Mouse (Mus musculus) limb, embryonic 14.5 days (tissue): ENCODE results near the gene Prdx2. TPM values are rescaled to one million over a fixed set of nuclear protein-coding genes. Genes with fewer than 3 reads are reported as not detected.
A peak's percentile ranks its signal among the peaks of the same experiment; 100 is the strongest.

Experiments
- ATAC-seq: fragments of 200-750 bp; cut with Nextera tagmentation; 2 replicates; pipeline ENCODE4 v1.8.0; 2017; ENCODE audit warnings: low read depth, moderate number of reproducible peaks, moderate TSS enrichment; ENCODE audit not compliant: low FRiP score
- DNase-seq: peaks from one replicate; pipeline ENCODE4 v3.0.0-alpha.2; 2015; ENCODE audit warnings: low spot score
- H3K27ac ChIP-seq: fragments of 300-500 bp; sonication (generic); replicated peaks from 2 replicates; pipeline ENCODE4 v1.5.1; 2014; ENCODE audit warnings: low read depth, mild to moderate bottlenecking, low read length, moderate library complexity, mixed read lengths
- H3K27me3 ChIP-seq: fragments of 300-500 bp; sonication (generic); 2 replicates; pipeline ENCODE4 v1.6.1; 2014; ENCODE audit warnings: low read length, mixed read lengths; ENCODE audit not compliant: control insufficient read depth, insufficient read depth
- H3K36me3 ChIP-seq: fragments of 300-500 bp; sonication (generic); 2 replicates; pipeline ENCODE4 v1.6.1; 2014; ENCODE audit warnings: mild to moderate bottlenecking, low read length, moderate library complexity, mixed read lengths; ENCODE audit not compliant: control insufficient read depth, insufficient read depth
- H3K4me1 ChIP-seq: fragments of 300-500 bp; sonication (generic); 2 replicates; pipeline ENCODE4 v1.6.1; 2014; ENCODE audit warnings: antibody characterized with exemption, low read length, mixed read lengths; ENCODE audit not compliant: control insufficient read depth, insufficient read depth
- H3K4me2 ChIP-seq: fragments of 300-500 bp; sonication (generic); replicated peaks from 2 replicates; pipeline ENCODE4 v1.6.1; 2014; ENCODE audit warnings: low read depth, mild to moderate bottlenecking, low read length, moderate library complexity; ENCODE audit not compliant: severe bottlenecking
- H3K4me3 ChIP-seq: fragments of 300-500 bp; sonication (generic); replicated peaks from 2 replicates; pipeline ENCODE4 v1.5.1; 2014; ENCODE audit warnings: low read length
- H3K9ac ChIP-seq: fragments of 300-500 bp; sonication (generic); 2 replicates; pipeline ENCODE4 v1.6.1; 2014; ENCODE audit warnings: mild to moderate bottlenecking, low read depth, low read length, moderate library complexity; ENCODE audit not compliant: severe bottlenecking
- H3K9me3 ChIP-seq: fragments of 300-500 bp; sonication (generic); 2 replicates; pipeline ENCODE4 v1.6.1; 2016; ENCODE audit warnings: low read length; ENCODE audit not compliant: control insufficient read depth
- POLR2A ChIP-seq: fragments of 200-500 bp; IDR thresholded peaks from 2 replicates; pipeline ENCODE4 v1.8.0; 2012; ENCODE audit warnings: inconsistent platforms, mild to moderate bottlenecking, moderate library complexity, borderline replicate concordance; ENCODE audit not compliant: insufficient read depth, insufficient read length; ENCODE audit errors: extremely low read depth
- WGBS: fragments of 180-500 bp; shearing (Covaris S2); extraction: QIAGEN DNeasy Blood & Tissue Kit; methylation state at CpG from one replicate; pipeline ENCODE4 v1.1.7; 2014; 5-methylcytosine and 5-hydroxymethylcytosine counted together
- polyA plus RNA-seq, 2 experiments: library from polyadenylated mRNA; depleted of rRNA in 1 of 2; stranded (reverse) in 1 of 2; unstranded in 1 of 2; fragments of >200 nt; fragmentation: Nextera tagmentation in 1 of 2; extraction: Ambion mirVana in 1 of 2; gene quantifications; 2 replicates each; pipeline versions ENCODE4 v1.2.1 to v1.2.3; 2012 to 2014

The Prdx2 gene
- polyA plus RNA-seq (2012; rRNA removed) (387 and 405 TPM in 2 replicates), polyA plus RNA-seq (2014; fragmentation: Nextera tagmentation; extraction: Ambion mirVana) (839 and 877 TPM in 2 replicates)

DNA sequence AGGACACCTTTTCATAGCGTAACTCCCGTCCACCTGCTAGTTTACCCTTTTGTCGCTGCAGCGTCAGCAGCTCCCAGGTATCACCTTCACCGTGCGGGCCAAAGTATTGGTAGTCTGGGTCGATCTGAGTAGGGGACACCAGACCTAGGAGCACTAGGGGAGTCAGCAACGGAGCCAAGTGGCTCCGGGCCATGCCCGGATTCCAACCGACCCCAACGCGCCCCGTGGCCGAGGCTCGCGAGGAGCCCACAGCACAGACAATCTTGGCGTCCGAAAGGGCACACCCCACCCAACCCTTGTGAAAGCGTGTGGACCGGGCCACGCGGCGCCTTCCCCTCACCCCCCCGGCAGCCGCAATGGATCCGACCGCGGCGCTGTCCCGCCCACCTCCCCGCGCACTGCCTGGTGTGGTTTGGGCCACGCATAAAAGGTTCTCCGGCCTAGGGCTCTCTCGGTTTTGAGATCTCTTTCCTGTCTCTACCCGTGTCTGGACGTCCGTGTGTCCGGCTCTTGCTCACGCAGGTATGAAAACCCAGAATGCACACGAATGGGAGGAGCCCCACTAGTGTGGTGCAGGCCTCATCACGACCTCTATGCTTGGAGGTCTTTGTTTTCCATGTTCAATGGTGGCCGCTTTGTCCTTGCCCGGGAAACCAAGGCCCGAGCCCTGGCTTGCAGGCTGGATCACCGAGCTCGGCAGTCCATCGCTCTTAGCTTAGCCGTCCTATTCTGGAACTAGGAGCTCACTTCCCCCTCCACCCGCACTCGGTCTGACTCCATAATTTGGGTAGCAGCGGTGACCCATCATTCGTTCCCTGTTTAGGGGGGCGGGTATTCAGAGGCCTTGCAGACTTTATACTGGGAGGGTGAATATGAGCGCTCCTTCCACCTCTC, at the start of gene Prdx2, which contains the start of the genes Gm49661 and Rnaseh2a:
Gene Prdx2, plus strand, starts transcription at position 347 of the 894 bp plus-strand sequence.
Gene Gm49661, minus strand, starts transcription at position 193 of the 894 bp plus-strand sequence.
Gene Rnaseh2a, minus strand, starts transcription at position 527 of the 894 bp plus-strand sequence.
- 1% methylated on average over 56 of the region's 56 CpGs for WGBS
- Histone ChIP-seq H3K9me3 (no peaks in the 10 kb centered on the region), H3K4me3 (peak within 1 kb of the TSS; percentile 76), H3K27ac (peak within 1 kb of the TSS; percentile 80), H3K4me1 (peaks cover 27% of the 10 kb centered on the region), H3K36me3 (peaks cover 36% of the 10 kb centered on the region), H3K4me2 (peak within 1 kb of the TSS; percentile 85), H3K27me3 (no peaks in the 10 kb centered on the region), H3K9ac (peak within 1 kb of the TSS; percentile 91)
- DNase-seq: peak; percentile 66
- peak; percentile 40; the same call in 1 of the 2 replicates for TF ChIP-seq POLR2A
- peak; percentile 82 for ATAC-seq

DNA sequence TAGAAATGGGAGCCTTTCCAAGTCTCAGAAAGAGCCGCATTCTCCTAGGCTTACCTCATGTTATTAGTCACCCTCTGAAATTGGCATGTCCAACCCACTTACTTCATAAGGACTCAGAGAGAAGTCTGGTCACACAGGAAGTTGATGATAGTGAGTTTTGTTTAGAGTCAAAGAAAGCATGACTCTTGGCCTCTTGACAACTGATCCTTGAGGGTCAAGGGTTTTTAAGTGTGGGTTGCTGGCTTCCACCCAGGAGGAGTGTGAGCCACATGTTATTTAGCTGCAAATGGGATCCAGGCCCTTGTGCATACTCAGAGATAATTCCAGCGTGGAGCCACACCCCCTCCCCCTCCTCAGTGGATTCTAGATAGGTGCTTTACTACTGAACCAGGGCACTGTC, 47.8 kb upstream of the Prdx2 start:
- no peak overlapping the region for H3K4me2 ChIP-seq
- H3K36me3 ChIP-seq: no peaks in the 10 kb centered on the region
- H3K9me3 ChIP-seq: no peaks in the 10 kb centered on the region
- 64% methylated on average over 2 of the region's 2 CpGs for WGBS
- DNase-seq (no peak), ATAC-seq (no peak)
- H3K4me3 ChIP-seq: no peak overlapping the region
- H3K27ac ChIP-seq: no peak overlapping the region
- H3K27me3 ChIP-seq: no peaks in the 10 kb centered on the region; the same call in 1 of the 2 replicates
- TF ChIP-seq POLR2A: no peak
- no peak overlapping the region for H3K9ac ChIP-seq
- H3K4me1 ChIP-seq: no peaks in the 10 kb centered on the region

DNA sequence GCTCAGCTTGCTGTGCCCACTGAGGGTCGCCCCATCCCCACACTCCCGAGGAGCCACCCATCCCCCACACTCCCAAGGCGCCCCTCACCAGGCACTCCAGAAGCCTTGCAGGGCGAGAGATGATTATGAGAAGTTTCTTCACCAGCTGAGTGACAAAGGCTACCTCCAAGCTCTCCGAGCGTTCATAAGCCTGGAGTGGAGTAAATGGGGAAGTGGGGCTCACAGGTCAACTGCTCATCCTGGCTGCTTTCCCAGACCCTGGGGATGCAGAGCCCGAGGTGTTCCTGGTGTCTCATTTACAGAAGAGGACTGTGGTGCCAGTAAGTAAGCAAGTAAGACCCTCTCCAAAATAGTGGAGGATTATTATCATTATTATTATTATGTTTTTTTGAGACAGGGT, 43.8 kb upstream of the Prdx2 start:
- WGBS: 74% methylated on average over 7 of the region's 7 CpGs

DNA sequence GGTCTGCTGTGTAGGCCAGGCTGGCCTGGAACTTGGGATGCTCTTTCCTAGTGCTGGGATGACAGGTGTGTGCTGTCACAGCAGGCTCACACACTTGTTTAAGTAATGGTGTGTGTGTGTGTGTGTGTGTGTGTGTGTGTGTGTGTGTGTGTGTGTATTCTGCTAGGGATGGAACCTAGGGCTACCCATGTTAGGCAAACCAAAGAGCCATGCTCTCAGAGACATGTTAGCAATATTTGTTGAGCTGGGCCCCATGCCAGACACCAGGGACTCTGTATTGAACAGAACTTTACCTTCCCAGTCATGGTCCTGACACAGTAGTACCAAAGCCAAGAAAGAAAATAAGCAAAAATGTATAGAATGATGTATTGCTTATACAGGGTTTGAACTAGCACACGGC, 41.9 kb upstream of the Prdx2 start:
- Histone ChIP-seq H3K27ac (no peak overlapping the region), H3K4me1 (no peaks in the 10 kb centered on the region), H3K36me3 (no peaks in the 10 kb centered on the region), H3K4me3 (no peak overlapping the region), H3K4me2 (no peak overlapping the region), H3K9ac (no peak overlapping the region), H3K27me3 (peaks cover 21% of the 10 kb centered on the region), H3K9me3 (no peaks in the 10 kb centered on the region)
- 83% methylated on average over 1 of the region's 1 CpGs for WGBS
- no peak for TF ChIP-seq POLR2A
- DNase-seq: no peak
- ATAC-seq: no peak

More for the DNA sequence above, 43.8 kb upstream of the Prdx2 start:
- ATAC-seq (no peak), DNase-seq (no peak)
- Histone ChIP-seq H3K9me3 (no peaks in the 10 kb centered on the region), H3K4me1 (no peaks in the 10 kb centered on the region), H3K4me2 (no peak overlapping the region), H3K4me3 (no peak overlapping the region), H3K36me3 (no peaks in the 10 kb centered on the region), H3K27me3 (peaks cover 17% of the 10 kb centered on the region), H3K9ac (no peak overlapping the region), H3K27ac (no peak overlapping the region)
- TF ChIP-seq POLR2A: no peak

DNA sequence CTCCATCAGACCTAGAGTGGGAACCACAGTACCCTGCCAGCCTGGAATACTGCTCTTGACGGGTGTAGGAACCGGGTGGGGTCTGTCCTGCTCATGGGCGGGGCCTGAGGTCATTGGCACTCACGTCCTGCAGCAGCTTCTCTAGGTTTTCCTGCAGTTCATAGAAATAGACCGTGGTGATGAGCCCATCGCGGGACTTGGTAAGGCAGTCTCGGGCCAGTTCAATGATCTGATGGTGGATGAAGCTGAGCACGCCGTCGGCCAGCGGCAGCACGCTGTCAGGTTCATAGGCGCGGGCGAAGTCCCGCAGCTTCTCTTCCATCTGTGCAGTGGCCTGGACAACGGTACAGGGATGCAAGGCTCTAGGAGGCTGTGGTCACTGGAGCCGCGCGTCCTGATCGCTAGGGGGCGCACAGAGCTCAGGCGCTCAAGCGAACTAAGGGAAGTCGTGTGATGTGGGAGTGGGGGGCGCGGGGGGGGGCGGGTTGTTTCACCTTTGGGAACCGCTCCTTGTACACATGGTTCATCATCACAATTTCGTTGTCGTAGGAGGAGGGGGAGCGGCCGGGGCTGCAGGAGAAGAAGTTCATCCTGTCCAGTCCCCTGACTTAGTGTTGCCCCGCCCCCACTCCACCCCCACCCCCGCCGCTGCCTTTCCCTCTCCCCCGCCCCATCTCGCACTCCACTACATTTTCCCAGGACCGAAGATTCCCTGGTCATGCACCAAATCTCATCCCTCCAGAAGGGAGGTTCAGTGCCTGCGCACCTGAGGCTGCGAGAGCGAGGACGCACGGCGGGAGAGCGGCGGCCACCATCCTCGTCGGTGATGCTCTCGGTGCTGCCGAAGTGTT, 40.7 kb upstream of the Prdx2 start:
- H3K4me1 ChIP-seq: no peaks in the 10 kb centered on the region
- TF ChIP-seq POLR2A: no peak
- H3K27ac ChIP-seq: no peak overlapping the region
- peak; percentile 82 for ATAC-seq
- peak overlapping the region; percentile 28; the same call in 1 of the 2 replicates for H3K9ac ChIP-seq
- H3K36me3 ChIP-seq: no peaks in the 10 kb centered on the region
- no peaks in the 10 kb centered on the region for H3K9me3 ChIP-seq
- peaks cover 23% of the 10 kb centered on the region for H3K27me3 ChIP-seq
- peak; percentile 46 for DNase-seq
- 4% methylated on average over 46 of the region's 52 CpGs for WGBS
- H3K4me3 ChIP-seq: peak overlapping the region; percentile 35
- H3K4me2 ChIP-seq: peak overlapping the region; percentile 77
